Mouse (Mus musculus) 3T3-L1 (cell line): ENCODE measurements at regions not wholly inside any gene's neighbourhood (a gene's known extent, or its start where the extent isn't known, plus 50 kb on each side); places are given as distances from the start of the nearest gene placed in this dataset.
A peak's percentile ranks its signal among the peaks of the same experiment; 100 is the strongest.

Experiments
- DNase-seq: peaks from one replicate; pipeline ENCODE4 v3.0.0-alpha.2; 2015; ENCODE audit warnings: low read depth, low spot score

DNA sequence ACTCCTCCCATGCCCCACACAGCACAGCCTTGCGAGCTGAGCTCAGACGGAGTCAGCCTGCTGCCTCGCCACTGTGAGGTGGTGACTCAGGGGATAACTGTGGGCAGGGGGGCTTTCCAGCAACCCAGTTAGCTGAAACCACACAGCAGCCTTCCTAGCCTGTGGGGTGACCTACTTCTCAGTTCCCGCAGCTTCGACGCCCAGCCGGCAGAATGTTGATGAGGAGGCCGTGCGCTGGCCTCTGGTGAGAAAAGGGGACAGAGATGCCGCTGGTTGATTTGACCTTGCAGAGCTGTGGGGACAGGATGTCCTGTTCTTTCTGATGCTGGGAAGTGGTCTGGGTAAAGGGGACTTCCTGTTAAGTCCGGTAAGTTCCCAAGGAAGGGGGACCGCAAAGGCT is 143.2 kb upstream of the Id2 start:
- peak; percentile 4 for DNase-seq

DNA sequence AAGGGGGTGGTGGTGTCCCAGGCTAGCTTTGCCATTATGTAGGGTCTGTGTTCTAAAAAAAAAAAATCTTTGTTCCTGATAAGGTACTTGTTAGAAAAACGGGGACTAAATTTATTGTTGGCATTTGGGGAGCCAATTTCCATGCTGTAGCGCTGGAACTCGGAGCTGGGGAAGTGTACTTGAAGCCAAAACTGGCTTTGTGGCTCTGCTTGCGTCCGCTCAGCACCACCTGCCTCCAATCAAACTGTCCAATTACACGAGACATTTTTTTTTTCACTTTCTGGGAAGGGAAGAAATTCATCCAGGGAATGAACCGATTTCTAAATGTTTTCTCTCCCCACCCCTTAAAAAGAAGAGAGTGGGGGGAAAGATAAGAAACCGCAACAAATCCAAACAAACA is 138.1 kb upstream of the Id2 start:
- no peak for DNase-seq

DNA sequence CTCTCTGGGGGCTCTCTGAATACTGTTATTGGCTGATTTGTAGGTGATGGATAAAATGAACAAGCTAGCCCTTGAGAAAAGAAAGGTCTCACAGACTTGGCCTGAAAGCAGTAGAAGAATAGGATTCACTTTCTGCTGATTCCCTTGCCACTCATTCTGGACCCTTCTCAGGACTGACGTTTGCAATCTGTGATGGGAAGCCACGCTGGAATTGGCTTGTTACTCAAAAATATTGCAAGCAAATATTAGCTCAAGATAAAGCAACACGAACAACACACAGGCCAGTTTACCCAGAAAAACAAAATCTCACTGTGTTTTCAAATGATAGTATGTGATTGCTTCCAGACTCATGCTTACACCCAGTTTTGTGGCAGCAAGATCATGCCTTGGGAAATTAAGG is 137.7 kb upstream of the Id2 start:
- DNase-seq, result no peak

DNA sequence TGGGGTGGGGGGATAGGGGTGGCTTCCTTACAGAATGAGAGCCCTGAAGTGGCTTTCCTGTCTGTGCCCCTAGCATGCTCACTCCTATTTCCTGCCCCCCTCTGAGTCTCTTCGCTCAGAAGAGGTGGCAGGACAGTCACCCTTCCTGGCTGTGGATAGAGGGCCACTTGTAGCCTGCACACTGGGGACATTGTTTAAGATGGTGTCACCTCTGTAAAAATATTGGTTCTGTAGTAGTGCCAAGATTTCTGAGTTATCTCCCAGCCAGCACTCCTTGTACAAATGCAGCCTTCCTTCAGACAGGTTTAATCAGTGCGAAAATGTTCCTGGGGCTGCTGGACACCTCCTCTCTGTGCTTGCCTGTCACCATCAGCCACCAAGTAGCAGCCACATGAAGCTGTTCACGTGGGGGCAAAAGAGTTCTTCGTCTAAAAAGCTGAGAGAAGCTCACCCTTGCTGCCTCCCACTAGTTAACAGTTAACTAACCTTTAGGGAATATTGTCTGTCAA is 136.1 kb upstream of the Id2 start:
- no peak for DNase-seq

DNA sequence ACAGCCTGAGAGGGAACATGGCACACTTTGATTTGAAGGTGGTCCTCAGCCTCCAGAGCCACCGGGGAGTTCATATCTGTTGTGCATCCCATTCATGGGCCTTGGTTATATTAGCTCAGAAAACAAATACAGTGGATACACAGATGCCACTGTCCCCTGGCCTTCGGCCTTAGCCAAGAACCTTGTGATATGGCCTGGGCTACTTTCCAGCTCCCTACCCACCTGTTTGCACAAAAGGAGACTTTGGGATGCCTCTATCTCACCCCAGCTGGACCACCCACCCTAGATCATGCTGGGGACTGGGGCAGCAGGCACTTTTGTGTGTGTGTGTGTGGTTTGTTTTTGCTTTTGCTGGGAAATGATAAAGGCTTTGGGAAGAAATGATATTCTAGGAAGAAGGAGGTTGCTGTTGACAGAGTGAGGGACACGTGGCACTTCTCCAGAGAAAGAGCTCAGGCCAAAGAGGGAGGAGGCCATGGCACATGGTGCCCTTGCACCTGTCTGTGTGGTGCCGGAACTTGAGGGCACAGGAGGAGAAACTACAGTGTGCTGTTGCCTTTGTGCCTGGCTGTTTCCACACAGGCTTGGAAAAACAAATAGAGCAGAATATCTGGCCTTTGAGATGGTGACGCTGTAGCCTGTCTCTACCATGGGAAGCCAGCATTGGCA is 135.6 kb upstream of the Id2 start:
- DNase-seq, result no peak

DNA sequence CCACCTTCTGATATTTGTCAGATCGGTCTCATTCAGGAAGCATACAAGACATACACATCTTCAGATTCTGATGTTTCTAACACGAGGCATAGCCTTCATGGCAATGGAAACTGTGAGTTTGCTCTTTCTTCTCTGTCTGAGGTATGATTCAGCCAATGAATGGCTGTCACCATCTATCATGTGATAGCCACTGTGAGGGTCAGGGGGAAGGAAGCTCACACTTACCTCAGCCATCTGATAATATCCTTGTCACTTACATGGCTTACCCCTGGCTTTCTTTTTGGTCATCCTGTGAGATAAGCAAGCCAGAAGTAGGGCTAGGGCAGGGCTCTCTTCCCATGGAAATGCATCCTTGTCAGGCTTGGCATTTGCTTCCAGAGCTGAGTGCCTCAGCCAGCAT is 131.8 kb upstream of the Id2 start:
- DNase-seq, result no peak

DNA sequence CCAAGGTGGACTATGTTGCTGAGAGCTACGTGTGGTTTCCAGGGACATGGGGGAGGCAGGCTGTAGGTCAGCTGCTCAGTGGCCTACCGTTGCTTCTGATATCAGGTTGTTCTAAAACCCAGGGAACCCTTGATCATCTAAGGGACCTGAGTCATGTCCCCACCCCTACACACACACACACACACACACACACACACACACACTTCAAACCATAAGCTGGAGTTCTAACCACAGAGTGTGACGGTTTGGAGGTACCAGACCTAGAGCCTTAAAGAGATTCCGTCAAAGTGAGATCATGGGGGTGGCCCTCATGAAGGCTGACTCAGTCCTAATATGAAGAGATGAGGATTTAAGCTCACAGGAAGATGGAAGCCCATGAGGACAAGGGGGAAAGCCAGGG is 130.8 kb upstream of the Id2 start:
- DNase-seq, result no peak

DNA sequence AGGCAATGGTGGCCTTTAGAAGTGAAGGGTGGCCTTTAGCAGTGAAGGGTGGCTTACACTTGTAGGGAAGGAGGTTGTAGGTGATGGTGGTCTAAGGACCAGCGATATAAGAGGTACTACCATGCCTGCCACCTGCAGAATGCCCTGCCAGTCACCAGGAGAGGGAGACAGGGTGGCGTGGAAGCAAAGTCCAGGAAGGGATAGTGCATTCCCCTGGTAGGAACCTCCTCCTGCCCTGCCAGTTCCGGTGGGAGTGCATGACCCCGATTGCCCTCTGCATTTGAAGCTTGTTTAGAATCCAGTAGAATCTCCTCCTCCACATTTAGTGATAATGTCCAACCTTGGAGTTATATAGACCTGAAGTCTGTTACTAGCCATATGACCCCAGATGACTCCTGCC is 127.7 kb upstream of the Id2 start:
- no peak for DNase-seq

DNA sequence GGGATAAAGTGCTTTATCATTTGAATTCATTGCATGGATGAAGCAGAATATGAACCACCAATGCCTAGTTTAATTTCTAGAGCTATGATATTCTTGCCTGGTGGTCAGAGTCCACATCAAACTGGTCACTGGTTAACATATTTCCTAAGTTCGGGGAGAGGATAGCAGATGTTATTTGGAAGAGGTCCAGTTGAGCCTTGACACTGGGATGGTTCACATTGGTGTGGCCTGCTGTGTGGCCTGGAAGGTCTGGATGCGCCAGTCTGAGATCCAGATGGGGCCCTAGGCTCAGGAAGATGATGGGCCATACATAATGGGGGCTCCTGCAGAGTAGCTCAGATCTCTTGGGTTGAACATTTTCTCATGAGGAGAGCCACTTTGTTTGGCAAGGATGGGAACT is 127.3 kb upstream of the Id2 start:
- no peak for DNase-seq

DNA sequence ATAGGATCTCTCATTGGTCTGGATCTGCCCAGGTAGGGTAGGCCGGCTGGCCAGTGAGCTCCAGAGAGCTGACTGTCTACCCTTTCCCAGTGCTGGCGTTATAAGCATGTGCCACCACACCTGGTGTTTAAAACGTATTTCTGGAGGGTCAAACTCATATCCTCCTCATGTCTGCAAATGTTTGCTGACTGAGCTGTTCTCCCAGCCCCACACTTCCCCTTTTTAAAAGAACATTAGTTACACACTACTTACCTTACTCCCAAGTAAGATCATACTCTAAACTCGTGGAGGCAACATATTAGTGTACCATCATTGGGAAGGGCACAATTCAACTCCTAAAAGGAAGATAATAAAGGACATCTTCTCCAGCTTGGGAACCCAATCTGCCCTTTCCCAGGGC is 126.6 kb upstream of the Id2 start:
- DNase-seq, result no peak

DNA sequence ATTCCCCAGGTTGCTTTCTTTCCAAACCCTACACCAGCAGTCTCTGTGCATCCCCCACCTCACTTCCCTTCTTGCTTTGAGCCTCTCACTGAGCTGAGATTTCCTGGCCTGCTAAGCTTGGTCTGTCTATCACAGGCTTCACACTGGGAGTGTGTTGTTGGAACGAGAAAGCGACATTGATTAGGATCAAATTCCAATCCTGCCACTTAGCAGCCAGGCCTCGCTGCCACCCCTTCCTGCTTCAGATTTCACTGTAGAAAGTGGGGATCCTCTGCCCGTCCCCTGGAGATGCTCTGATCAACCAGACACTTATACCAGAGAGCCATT is 123.8 kb upstream of the Id2 start:
- DNase-seq, result no peak

DNA sequence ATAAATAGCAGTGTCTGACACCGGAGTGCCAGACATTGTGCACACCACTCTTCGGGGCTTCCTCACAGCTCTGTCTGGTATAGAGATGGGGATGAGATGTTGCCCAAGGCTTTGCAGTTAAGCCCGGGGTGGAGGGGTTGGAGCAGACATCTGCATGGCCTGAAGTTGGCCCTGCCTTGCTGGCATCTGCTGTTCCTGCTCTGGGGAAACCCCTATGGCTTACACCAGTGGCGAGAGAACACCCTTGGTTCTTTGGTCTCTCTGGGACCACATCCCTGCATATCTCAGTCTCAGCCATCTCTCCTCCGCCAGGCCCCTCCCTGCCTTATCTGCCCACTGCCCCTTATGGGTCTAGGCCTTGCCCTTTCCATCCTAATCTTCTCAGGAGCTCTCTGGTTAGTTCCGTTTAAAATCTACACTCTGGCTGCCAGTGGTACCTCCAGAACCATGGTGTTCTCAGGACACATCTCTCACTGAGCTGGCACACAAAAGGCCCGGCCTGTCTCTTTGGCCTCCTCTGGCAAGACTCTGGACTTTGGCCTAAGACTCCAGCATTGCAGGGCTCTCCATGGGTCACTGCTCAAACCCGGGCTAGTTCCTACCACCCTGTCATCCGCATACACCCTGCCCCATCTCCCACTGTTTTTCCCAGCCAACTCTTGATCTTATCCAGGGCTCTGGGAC is 123.3 kb upstream of the Id2 start:
- DNase-seq, result no peak

DNA sequence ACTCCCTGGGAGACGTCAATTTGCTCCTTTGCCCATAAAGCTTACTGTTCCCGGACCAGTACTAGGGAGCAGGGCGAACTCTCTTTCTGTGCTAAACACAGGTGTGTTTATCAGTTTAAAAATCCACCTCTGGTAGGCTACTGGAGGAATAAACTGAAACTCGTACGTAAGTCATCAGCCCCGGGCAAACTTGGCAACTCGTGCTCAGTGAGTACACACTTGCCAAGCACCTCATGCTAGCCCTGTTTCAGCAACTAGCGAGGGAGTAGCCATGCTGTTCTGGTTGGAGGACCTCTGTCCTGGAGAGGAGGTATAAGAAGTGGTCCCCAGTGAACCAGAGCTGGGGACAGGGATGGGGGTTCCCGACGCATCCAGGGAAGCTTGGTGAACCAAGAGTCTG is 122.6 kb upstream of the Id2 start:
- no peak for DNase-seq

DNA sequence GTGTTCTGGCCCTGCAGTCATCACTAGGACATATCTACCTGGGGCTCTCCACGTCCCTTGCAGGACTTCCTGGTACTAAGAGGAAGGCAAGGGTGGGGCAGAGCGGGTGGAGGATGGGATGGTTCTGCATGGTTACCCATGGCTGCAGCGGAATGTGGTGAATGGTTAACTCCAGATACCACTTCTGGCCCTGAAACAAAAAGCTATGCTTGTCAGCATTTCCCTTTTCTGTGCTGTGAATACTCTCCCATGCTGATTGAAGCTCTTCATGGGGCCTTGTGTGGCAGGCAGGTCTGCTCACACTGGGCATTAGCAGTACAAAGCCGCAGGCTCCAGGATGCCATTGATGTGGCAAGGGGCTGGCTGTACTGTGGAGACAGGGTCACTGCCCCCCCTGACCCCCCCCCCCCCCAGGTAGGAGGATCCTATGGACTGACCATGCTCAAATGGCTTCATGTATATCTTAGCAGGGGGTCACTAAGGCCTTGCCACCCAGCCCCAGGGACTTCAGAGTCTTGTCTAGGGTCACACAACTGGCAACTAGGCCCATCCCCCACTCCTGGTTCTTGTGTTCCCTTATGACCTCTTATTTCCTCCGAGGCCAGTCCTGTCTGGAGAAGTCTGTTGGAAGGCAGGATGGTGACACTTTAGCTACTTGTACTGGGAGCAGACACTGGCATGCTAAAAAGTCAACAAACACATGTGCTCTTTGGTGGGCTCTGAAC is 120.0 kb upstream of the Id2 start:
- no peak for DNase-seq

DNA sequence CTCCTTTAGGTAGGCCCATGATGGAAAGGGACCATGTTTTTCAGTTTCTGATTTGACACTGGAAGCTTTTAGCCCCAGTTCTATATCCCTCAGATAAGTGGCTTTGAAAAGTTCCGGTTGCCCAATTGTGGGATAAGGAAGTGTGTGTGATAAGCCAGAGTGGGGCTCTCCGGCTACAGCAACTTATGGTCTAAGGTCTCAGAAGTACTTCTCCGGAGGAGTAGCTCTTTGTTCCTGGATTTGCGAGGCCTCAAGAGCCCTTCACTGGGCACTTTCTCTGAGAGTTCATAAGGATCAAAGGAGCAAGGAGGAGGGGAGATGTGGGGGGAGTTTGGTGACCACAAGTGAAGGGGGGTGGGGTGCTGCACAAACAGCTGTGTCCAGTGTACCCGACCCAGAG is 118.3 kb upstream of the Id2 start:
- DNase-seq, result no peak

DNA sequence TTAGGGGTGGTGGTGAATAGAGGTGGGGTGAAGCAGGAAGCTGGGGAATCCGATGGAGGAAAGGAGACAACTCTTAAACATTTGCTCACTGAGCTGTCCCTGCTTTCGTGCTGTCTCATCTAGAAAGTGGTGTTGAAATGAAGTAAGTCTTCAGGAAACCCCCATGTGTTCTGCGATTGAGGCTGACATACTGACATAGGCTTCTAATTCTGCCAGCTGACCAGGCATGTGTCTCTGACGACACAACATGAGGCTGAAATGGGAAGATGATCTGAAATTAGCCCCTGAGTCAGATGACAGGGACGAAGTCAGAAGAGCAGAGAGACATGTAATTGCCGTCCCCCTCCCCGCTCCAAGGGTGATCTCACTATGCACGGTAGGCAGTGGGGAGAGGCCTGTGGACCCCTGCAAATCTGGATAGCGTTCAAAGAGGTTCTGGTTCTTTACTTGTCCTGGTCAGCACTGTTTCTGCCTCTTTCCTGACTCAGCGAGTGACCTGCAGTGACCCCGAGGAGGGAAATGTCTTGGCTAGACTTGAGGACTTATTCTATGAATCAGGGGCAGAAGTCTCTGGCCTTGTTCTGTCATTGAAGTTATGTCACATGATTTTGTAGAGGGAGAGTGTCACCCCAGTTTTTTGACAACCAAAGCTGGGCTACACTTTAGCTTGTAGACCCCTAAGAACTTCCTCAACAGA is 117.0 kb upstream of the Id2 start:
- DNase-seq, result no peak

DNA sequence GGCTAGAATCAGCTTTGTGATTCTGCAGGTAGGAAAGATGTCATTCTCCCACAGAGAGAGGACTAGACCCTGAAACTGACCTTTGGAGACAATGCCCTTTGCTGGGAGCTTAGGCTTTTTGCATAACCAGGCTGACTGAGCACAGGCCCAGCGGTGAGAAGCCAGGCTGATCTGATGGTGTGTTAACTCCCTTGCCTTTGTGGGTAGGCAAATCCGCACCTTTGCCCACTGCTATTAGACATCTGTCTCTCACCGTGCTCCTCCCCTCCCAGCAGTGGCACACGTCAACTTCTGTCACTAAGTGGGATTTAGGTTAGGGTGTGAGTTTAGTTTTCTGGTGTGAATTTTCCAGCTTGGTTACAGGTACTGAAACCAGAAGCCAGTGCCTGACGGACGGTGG is 114.4 kb upstream of the Id2 start:
- DNase-seq, result no peak

DNA sequence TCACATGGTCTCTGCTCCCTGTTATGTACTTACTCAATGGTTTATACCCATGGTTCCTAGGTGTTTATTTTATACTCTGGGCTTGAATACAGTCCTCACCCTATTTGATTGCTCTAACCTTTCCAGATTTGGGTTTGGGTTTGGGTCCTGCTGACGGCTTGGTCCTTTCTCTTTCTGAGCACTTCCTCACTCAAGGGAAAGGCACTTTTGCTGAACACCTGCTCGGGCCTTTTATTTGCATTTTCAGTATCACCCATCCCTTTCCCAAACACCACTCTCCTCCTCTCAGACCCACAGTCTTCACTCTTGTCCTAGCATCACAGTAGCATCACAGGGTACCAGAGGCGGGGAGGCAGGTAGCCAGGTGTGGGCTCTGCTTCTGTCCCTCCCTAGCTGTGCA is 113.7 kb upstream of the Id2 start:
- no peak for DNase-seq

DNA sequence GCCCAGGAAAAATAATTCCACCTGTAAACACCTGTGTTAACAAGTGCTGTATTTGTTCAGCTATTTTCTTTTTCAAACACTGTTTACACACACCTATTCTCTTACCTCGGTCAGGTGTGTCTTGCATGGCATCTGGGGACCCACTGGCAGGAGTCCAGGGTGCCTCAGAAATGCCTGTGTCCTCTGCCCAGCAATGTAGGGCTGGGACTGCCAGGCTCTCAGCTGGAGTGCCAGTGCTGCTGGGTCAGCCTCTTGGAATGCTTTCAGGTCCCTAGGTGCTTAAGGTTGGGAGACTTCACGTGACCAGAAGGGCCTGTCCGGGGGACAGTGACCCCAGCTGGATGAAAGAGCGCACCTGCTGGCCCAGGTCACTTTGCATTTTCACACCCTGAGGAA is 112.4 kb upstream of the Id2 start:
- DNase-seq, result no peak

DNA sequence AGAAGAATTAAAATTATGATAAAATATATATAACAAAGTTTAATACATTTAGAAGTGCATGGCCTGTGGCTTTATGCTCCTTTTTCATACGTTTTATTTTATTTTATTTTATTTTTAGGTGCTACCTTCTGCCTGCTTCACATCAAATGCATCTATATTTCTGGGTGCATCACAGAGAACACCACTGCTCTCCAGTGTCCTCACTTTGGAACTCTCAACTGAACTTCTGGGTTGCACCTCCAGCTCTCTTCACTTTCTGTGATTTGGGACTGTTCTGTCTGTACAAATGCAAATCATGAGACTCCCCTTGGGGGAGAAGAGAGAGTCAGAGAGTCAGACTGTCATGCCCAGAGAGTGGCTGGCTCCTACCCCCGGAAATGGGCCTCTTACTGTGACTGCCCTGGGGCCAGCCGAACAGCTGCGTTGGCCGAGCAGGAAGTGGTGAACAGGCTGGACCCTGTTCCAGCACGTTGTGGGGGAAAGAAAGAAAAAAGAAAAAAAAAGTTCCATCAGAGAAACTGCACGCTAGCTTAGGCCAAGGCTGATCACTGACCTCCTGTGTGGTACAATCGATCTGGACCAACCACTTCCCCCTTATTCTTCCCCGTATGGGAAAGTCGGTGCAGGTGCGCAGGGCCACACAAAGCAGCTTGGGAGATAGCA is 111.9 kb upstream of the Id2 start:
- DNase-seq, result no peak

DNA sequence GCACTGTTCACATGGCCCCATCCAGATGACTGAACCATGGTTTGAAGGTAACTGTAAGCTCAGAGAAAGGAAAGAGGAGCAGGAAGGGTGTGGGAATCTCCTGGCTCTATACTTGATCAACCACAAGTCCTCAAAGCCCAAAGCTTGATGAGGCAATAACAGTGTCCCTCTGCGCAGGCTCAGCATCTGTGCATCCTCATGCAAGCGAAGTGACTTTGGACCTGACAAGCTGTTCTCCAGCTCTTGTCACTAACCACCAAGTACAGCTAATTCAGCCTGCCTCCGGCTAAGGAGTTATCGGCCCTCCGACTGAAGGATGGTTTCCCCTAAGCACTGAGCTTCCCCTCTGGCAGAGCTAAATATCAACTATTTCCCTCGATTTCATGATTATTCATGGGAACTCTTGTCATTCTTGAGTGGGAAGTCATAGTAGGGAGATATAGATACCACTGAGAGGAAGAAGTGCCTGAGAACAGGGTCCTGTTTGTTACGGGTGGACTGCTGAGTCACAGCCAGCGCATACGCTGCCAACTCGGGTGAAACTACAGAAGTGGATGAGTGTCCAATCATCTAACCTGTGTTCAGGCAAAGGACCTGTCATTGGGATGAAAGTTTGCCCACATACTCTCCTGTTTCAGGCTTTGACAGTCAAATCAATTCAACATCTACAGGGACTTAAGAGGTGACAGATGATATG is 106.6 kb upstream of the Id2 start:
- DNase-seq, result no peak
